Mouse (Mus musculus) lung, embryonic 14.5 days (tissue): ENCODE data around the gene Arx. TPM values are rescaled to one million over a fixed set of nuclear protein-coding genes. Genes with fewer than 3 reads are reported as not detected.
A peak's percentile ranks its signal among the peaks of the same experiment; 100 is the strongest.

Experiments
- ATAC-seq: fragments of 200-750 bp; cut with Nextera tagmentation; 2 replicates; pipeline ENCODE4 v1.8.0; 2017; ENCODE audit warnings: mild to moderate bottlenecking, moderate TSS enrichment, moderate library complexity; ENCODE audit not compliant: insufficient read depth
- DNase-seq: peaks from one replicate; pipeline ENCODE4 v3.0.0-alpha.2; 2015
- H3K27ac ChIP-seq: fragments of 300-500 bp; sonication (generic); 2 replicates; pipeline ENCODE4 v1.5.1; 2014; ENCODE audit warnings: low read depth, mild to moderate bottlenecking, moderate library complexity
- H3K27me3 ChIP-seq: fragments of 300-500 bp; sonication (generic); 2 replicates; pipeline ENCODE4 v1.6.1; 2014; ENCODE audit warnings: low read length, control low read depth; ENCODE audit not compliant: insufficient read depth
- H3K36me3 ChIP-seq: fragments of 300-500 bp; sonication (generic); 2 replicates; pipeline ENCODE4 v1.6.1; 2014; ENCODE audit warnings: control low read depth; ENCODE audit not compliant: insufficient read depth
- H3K4me1 ChIP-seq: fragments of 300-500 bp; sonication (generic); 2 replicates; pipeline ENCODE4 v1.6.1; 2014; ENCODE audit warnings: antibody characterized with exemption, control low read depth; ENCODE audit not compliant: insufficient read depth
- H3K4me2 ChIP-seq: fragments of 300-500 bp; sonication (generic); 2 replicates; pipeline ENCODE4 v1.6.1; 2014; ENCODE audit warnings: mild to moderate bottlenecking
- H3K4me3 ChIP-seq: fragments of 300-500 bp; sonication (generic); 2 replicates; pipeline ENCODE4 v1.5.1; 2014; ENCODE audit warnings: low read depth, low read length
- H3K9ac ChIP-seq: fragments of 300-500 bp; sonication (generic); 2 replicates; pipeline ENCODE4 v1.6.1; 2014
- H3K9me3 ChIP-seq: fragments of 300-500 bp; sonication (generic); 2 replicates; pipeline ENCODE4 v1.6.1; 2016; ENCODE audit warnings: low read depth, low read length, control low read depth
- CTCF ChIP-seq: IDR thresholded peaks from 2 replicates; pipeline ENCODE4 v1.5.1; 2016; ENCODE audit warnings: antibody characterized with exemption, low read depth
- WGBS: fragments of 180-500 bp; shearing (Covaris S2); extraction: QIAGEN DNeasy Blood & Tissue Kit; methylation state at CpG from one replicate; pipeline ENCODE4 v1.1.7; 2014; 5-methylcytosine and 5-hydroxymethylcytosine counted together
- polyA plus RNA-seq: library from polyadenylated mRNA; unstranded; fragments of >200 nt; fragmentation: Nextera tagmentation; extraction: Ambion mirVana; gene quantifications from 2 replicates; pipeline ENCODE4 v1.2.1, GENCODE M21; 2014

Gene Arx
- polyA plus RNA-seq, 1 experiment from 2014 or later, result not detected

GRCm38 (mm10) chrX:93299046-93299626, 12.9 kb downstream of the Arx start:
- Histone ChIP-seq H3K9ac (no peak overlapping the region), H3K9me3 (no peaks in the 10 kb centered on the region), H3K4me2 (peak overlapping the region; percentile 52), H3K4me3 (peak overlapping the region; percentile 23), H3K36me3 (no peaks in the 10 kb centered on the region), H3K4me1 (no peaks in the 10 kb centered on the region), H3K27me3 (peaks cover 83% of the 10 kb centered on the region), H3K27ac (no peak overlapping the region)
- DNase-seq (no peak), ATAC-seq (no peak)
- WGBS, result 10% methylated on average over 30 of the region's 43 CpGs
- TF ChIP-seq CTCF, result no peak

GRCm38 (mm10) chrX:93299771-93300170, 13.5 kb downstream of the Arx start:
- whole genome bisulfite sequencing, result 17% methylated on average over 6 of the region's 6 CpGs

GRCm38 (mm10) chrX:93300183-93300815, 14.1 kb downstream of the Arx start:
- H3K9ac ChIP-seq, result no peak overlapping the region
- no peak overlapping the region for H3K27ac ChIP-seq
- 22% methylated on average over 10 of the region's 10 CpGs for WGBS
- H3K4me3 ChIP-seq, result no peak overlapping the region
- no peak overlapping the region for H3K4me2 ChIP-seq
- DNase-seq (no peak), ATAC-seq (no peak)
- H3K9me3 ChIP-seq, result no peaks in the 10 kb centered on the region
- no peak for TF ChIP-seq CTCF
- H3K27me3 ChIP-seq, result peaks cover 71% of the 10 kb centered on the region
- no peaks in the 10 kb centered on the region for H3K4me1 ChIP-seq
- no peaks in the 10 kb centered on the region for H3K36me3 ChIP-seq

More at GRCm38 (mm10) chrX:93299771-93300170, 13.5 kb downstream of the Arx start:
- Histone ChIP-seq H3K27me3 (peaks cover 76% of the 10 kb centered on the region), H3K27ac (no peak overlapping the region), H3K9me3 (no peaks in the 10 kb centered on the region), H3K36me3 (no peaks in the 10 kb centered on the region), H3K4me1 (no peaks in the 10 kb centered on the region), H3K4me3 (no peak overlapping the region), H3K9ac (no peak overlapping the region), H3K4me2 (no peak overlapping the region; the same call in 1 of the 2 replicates)
- no peak for DNase-seq
- ATAC-seq, result no peak
- TF ChIP-seq CTCF, result no peak

GRCm38 (mm10) chrX:93301798-93302197, 15.6 kb downstream of the Arx start:
- H3K9ac ChIP-seq, result no peak overlapping the region
- no peak for ATAC-seq
- no peaks in the 10 kb centered on the region for H3K4me1 ChIP-seq
- H3K36me3 ChIP-seq, result no peaks in the 10 kb centered on the region
- H3K27ac ChIP-seq, result no peak overlapping the region
- no peaks in the 10 kb centered on the region for H3K9me3 ChIP-seq
- no peak overlapping the region for H3K4me3 ChIP-seq
- no peak for DNase-seq
- H3K27me3 ChIP-seq, result peaks cover 56% of the 10 kb centered on the region
- H3K4me2 ChIP-seq, result no peak overlapping the region
- TF ChIP-seq CTCF, result no peak
- 8% methylated on average over 7 of the region's 7 CpGs for WGBS

GRCm38 (mm10) chrX:93305780-93306179, 19.5 kb downstream of the Arx start:
- 83% methylated on average over 7 of the region's 7 CpGs for WGBS
- no peak for ATAC-seq
- Histone ChIP-seq H3K4me2 (no peak overlapping the region), H3K4me1 (no peaks in the 10 kb centered on the region), H3K9ac (no peak overlapping the region), H3K4me3 (no peak overlapping the region), H3K27me3 (peaks cover 23% of the 10 kb centered on the region), H3K36me3 (no peaks in the 10 kb centered on the region), H3K27ac (no peak overlapping the region), H3K9me3 (no peaks in the 10 kb centered on the region)
- no peak for DNase-seq
- TF ChIP-seq CTCF, result no peak

- ATAC-seq (no peak), DNase-seq (no peak)
- no peak for TF ChIP-seq CTCF
- 48% methylated on average over 4 of the region's 4 CpGs for WGBS
- Histone ChIP-seq H3K36me3 (no peaks in the 10 kb centered on the region), H3K4me3 (no peak overlapping the region), H3K9me3 (no peaks in the 10 kb centered on the region), H3K4me2 (no peak overlapping the region), H3K4me1 (no peaks in the 10 kb centered on the region), H3K9ac (no peak overlapping the region), H3K27ac (no peak overlapping the region), H3K27me3 (no peaks in the 10 kb centered on the region)
Observed at GRCm38 (mm10) chrX:93317577-93317976, 31.3 kb downstream of the Arx start.

- Histone ChIP-seq H3K27me3 (no peaks in the 10 kb centered on the region), H3K36me3 (no peaks in the 10 kb centered on the region), H3K9me3 (no peaks in the 10 kb centered on the region), H3K27ac (no peak overlapping the region), H3K4me3 (no peak overlapping the region), H3K4me2 (no peak overlapping the region), H3K4me1 (no peaks in the 10 kb centered on the region), H3K9ac (no peak overlapping the region)
- no peak for ATAC-seq
- TF ChIP-seq CTCF, result no peak
- peak; percentile 31 for DNase-seq
- WGBS, result 48% methylated on average over 2 of the region's 2 CpGs
Observed at GRCm38 (mm10) chrX:93319979-93320378, 33.7 kb downstream of the Arx start.
